Mouse (Mus musculus) liver, embryonic 16.5 days (tissue): ENCODE data around the gene Gin1. TPM values are rescaled to one million over a fixed set of nuclear protein-coding genes. Genes with fewer than 3 reads are reported as not detected.
"Not testable (repeated sequence)": the region's sequence is repeated elsewhere in the genome, so short reads cannot be mapped to it uniquely, and the experiment has no call there.

Experiments
- ATAC-seq: fragments of 200-750 bp; cut with Nextera tagmentation; 2 replicates; pipeline ENCODE4 v1.8.0; 2017; ENCODE audit warnings: low read depth, mild to moderate bottlenecking, moderate number of reproducible peaks, moderate library complexity
- H3K27ac ChIP-seq: fragments of 300-500 bp; sonication (generic); 2 replicates; pipeline ENCODE4 v1.5.1; 2014; ENCODE audit warnings: mild to moderate bottlenecking, low read length
- H3K27me3 ChIP-seq: fragments of 300-500 bp; sonication (generic); 2 replicates; pipeline ENCODE4 v1.6.1; 2014; ENCODE audit warnings: low read depth, low read length, mixed read lengths; ENCODE audit not compliant: control insufficient read depth, insufficient read depth
- H3K36me3 ChIP-seq: fragments of 300-500 bp; sonication (generic); 2 replicates; pipeline ENCODE4 v1.6.1; 2014; ENCODE audit warnings: mild to moderate bottlenecking; ENCODE audit not compliant: control insufficient read depth, insufficient read depth
- H3K4me1 ChIP-seq: fragments of 300-500 bp; sonication (generic); 2 replicates; pipeline ENCODE4 v1.6.1; 2014; ENCODE audit warnings: low read depth, low read length, mixed read lengths; ENCODE audit not compliant: control insufficient read depth
- H3K4me2 ChIP-seq: fragments of 300-500 bp; sonication (generic); 2 replicates; pipeline ENCODE4 v1.6.1; 2014; ENCODE audit warnings: low read depth, low read length, mixed read lengths
- H3K4me3 ChIP-seq: fragments of 300-500 bp; sonication (generic); 2 replicates; pipeline ENCODE4 v1.5.1; 2014; ENCODE audit warnings: low read depth, mild to moderate bottlenecking, low read length
- H3K9ac ChIP-seq: fragments of 300-500 bp; sonication (generic); 2 replicates; pipeline ENCODE4 v1.6.1; 2014; ENCODE audit warnings: low read depth, low read length
- H3K9me3 ChIP-seq: fragments of 300-500 bp; sonication (generic); replicated peaks from 2 replicates; pipeline ENCODE4 v1.6.1; 2016; ENCODE audit warnings: low read length; ENCODE audit not compliant: control insufficient read depth
- WGBS: fragments of 180-500 bp; shearing (Covaris S2); extraction: QIAGEN DNeasy Blood & Tissue Kit; methylation state at CpG from one replicate; pipeline ENCODE4 v1.1.7; 2014; ENCODE audit not compliant: insufficient replicate concordance; 5-methylcytosine and 5-hydroxymethylcytosine counted together
- polyA plus RNA-seq: library from polyadenylated mRNA; unstranded; fragments of >200 nt; fragmentation: Nextera tagmentation; extraction: Ambion mirVana; gene quantifications from 2 replicates; pipeline ENCODE4 v1.2.1, GENCODE M21; 2015

Gene Gin1
- polyA plus RNA-seq, 1 experiment from 2014 or later, result 11.2 TPM

- Histone ChIP-seq H3K9ac (no peak overlapping the region), H3K27me3 (no peaks in the 10 kb centered on the region), H3K36me3 (no peaks in the 10 kb centered on the region; the same call in 1 of the 2 replicates), H3K4me3 (no peak overlapping the region), H3K4me2 (no peak overlapping the region), H3K27ac (no peak overlapping the region), H3K4me1 (no peaks in the 10 kb centered on the region), H3K9me3 (no peaks in the 10 kb centered on the region)
- ATAC-seq, result no peak
Observed at GRCm38 (mm10) chr1:97759841-97760240, 10.1 kb upstream of the Gin1 start.

GRCm38 (mm10) chr1:97760598-97760997 is 9.4 kb upstream of the Gin1 start:
- Histone ChIP-seq H3K36me3 (no peaks in the 10 kb centered on the region; the same call in 1 of the 2 replicates), H3K9me3 (no peaks in the 10 kb centered on the region), H3K4me3 (no peak overlapping the region), H3K27me3 (no peaks in the 10 kb centered on the region), H3K9ac (no peak overlapping the region), H3K4me1 (no peaks in the 10 kb centered on the region), H3K27ac (no peak overlapping the region), H3K4me2 (no peak overlapping the region)
- WGBS, result 74% methylated on average over 7 of the region's 7 CpGs
- ATAC-seq, result no peak

- Histone ChIP-seq H3K27ac (no peak overlapping the region), H3K4me2 (no peak overlapping the region), H3K9me3 (no peaks in the 10 kb centered on the region), H3K4me1 (no peaks in the 10 kb centered on the region), H3K36me3 (no peaks in the 10 kb centered on the region), H3K4me3 (no peak overlapping the region), H3K27me3 (no peaks in the 10 kb centered on the region), H3K9ac (no peak overlapping the region)
- no peak for ATAC-seq
- WGBS, result 79% methylated on average over 6 of the region's 6 CpGs
Observed at GRCm38 (mm10) chr1:97761477-97761876, 8.5 kb upstream of the Gin1 start.

- H3K27ac ChIP-seq, ATAC-seq, H3K9me3 ChIP-seq, H3K4me3 ChIP-seq, H3K4me2 ChIP-seq, H3K27me3 ChIP-seq, H3K4me1 ChIP-seq, H3K36me3 ChIP-seq, H3K9ac ChIP-seq: not testable (repeated sequence)
- WGBS, result 73% methylated on average over 4 of the region's 4 CpGs
Observed at GRCm38 (mm10) chr1:97765712-97766111, 4.3 kb upstream of the Gin1 start.

DNA sequence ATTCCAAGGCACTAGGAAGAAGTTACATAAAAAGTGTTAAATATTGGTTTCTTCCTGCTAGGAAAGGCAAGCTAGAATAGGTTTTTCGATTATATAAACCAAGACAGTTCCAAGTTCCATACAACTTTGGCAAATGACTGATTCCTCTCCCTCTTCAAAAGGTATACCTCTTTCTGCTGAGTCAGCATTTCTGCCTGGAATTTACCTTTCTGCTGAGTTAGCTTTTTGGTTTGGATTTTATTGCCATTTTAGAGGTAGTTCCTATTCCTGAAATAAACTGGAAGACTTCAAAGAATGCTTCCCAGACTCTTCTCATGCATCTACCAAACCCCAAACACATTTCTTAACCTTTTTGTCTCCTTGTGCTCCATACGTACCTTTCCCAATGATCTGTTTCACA is 1.9 kb upstream of the Gin1 start:
- H3K4me1 ChIP-seq, result peaks cover 14% of the 10 kb centered on the region
- no peak overlapping the region for H3K27ac ChIP-seq
- no peak overlapping the region for H3K4me3 ChIP-seq
- 61% methylated on average over 2 of the region's 2 CpGs for WGBS
- no peaks in the 10 kb centered on the region for H3K27me3 ChIP-seq
- H3K9me3 ChIP-seq, result no peaks in the 10 kb centered on the region
- ATAC-seq, result no peak
- H3K36me3 ChIP-seq, result no peaks in the 10 kb centered on the region
- H3K4me2 ChIP-seq, result peak overlapping the region; percentile 26
- H3K9ac ChIP-seq, result no peak overlapping the region

DNA sequence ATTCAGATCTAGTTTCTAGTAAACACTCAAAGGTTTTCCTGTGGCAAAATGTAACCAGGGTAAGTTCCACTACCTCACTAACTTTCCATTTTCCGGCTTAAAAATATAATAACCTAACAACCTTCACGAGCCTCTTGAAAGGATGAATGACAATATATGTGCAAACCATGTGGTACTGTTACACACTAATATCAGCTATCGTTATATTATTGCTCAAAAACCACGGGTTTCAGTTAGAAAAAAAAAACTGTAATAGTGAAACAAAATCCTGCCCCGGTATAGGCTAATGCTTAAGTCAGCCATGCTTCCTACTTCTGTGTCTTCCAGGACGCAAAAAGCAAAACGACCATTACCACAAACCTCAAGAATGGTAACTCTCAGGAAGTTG is 1.1 kb upstream of the Gin1 start:
- peak overlapping the region; percentile 85 for H3K9ac ChIP-seq
- H3K9me3 ChIP-seq, result no peaks in the 10 kb centered on the region
- H3K27ac ChIP-seq, result peak overlapping the region; percentile 90
- no peaks in the 10 kb centered on the region for H3K27me3 ChIP-seq
- H3K36me3 ChIP-seq, result no peaks in the 10 kb centered on the region
- no peak for ATAC-seq
- peak overlapping the region; percentile 94 for H3K4me2 ChIP-seq
- peaks cover 18% of the 10 kb centered on the region for H3K4me1 ChIP-seq
- H3K4me3 ChIP-seq, result peak overlapping the region; percentile 91
- WGBS, result 6% methylated on average over 7 of the region's 7 CpGs

DNA sequence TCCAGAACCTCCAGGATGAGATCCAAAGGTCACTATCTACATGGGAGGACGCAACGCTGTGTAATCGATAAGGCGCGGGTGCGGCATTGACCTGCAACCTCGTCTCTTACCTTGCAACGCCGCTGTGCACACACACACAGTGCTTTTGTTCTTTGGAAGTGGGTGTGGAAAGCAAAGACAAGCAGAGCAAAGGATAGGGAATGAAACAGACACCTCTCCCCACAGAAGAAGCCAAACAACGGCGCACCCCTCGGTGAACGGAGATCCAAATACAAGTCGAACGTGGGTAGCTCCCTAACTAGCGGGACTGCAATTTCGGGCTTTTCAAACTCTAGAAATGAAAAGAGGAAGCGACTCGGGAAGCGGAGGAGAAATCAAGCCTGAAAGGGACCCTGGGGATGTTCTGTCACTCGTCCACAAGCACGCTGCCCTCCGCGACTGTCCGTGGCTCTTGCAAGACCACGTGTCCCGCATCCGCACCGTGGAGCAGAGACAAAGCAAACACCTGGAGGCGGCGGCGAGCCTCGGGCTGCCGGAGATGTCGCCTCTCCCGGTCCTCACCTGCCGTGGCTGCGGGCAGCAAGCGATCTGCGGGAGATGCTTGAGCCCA is 573 bp upstream of the Gin1 start:
- Histone ChIP-seq H3K27me3 (no peaks in the 10 kb centered on the region), H3K4me2 (peak overlapping the region; percentile 94), H3K9me3 (no peaks in the 10 kb centered on the region), H3K27ac (peak overlapping the region; percentile 90), H3K9ac (peak overlapping the region; percentile 85), H3K4me3 (peak overlapping the region; percentile 91), H3K36me3 (no peaks in the 10 kb centered on the region), H3K4me1 (peaks cover 20% of the 10 kb centered on the region)
- ATAC-seq, result peak; percentile 18
- under 1% methylated on average over 40 of the region's 40 CpGs for WGBS

- 42% methylated on average over 7 of the region's 7 CpGs for WGBS
- ATAC-seq, result no peak
- Histone ChIP-seq H3K27me3 (no peaks in the 10 kb centered on the region), H3K4me3 (peak overlapping the region; percentile 48), H3K9me3 (no peaks in the 10 kb centered on the region), H3K27ac (peak overlapping the region; percentile 45), H3K4me1 (peaks cover 20% of the 10 kb centered on the region), H3K4me2 (peak overlapping the region; percentile 94), H3K9ac (peak overlapping the region; percentile 48), H3K36me3 (no peaks in the 10 kb centered on the region)
Observed at GRCm38 (mm10) chr1:97771118-97771517, 1.1 kb downstream of the Gin1 start.

GRCm38 (mm10) chr1:97771727-97772126 is 1.8 kb downstream of the Gin1 start:
- Histone ChIP-seq H3K36me3 (no peaks in the 10 kb centered on the region), H3K9ac (no peak overlapping the region), H3K27me3 (no peaks in the 10 kb centered on the region), H3K9me3 (no peaks in the 10 kb centered on the region), H3K4me2 (no peak overlapping the region), H3K4me1 (peaks cover 20% of the 10 kb centered on the region), H3K4me3 (no peak overlapping the region), H3K27ac (no peak overlapping the region)
- no peak for ATAC-seq
- WGBS, result 85% methylated on average over 5 of the region's 5 CpGs
